Mouse (Mus musculus): ENCODE data around the gene Dcst1. TPM values are rescaled to one million over a fixed set of nuclear protein-coding genes. Genes with fewer than 3 reads are reported as not detected.
A peak's percentile ranks its signal among the peaks of the same experiment; 100 is the strongest.

Dcst1 gene
- polyA plus RNA-seq, 1 experiment = not detected

GRCm38 (mm10) chr3:89316833-89317232 lies 48.2 kb downstream of the Dcst1 start:
- 0 out of 2 replicates have a peak overlapping the region, but pooled peaks have one; percentile 12 for H3K4me3 ChIP-seq (ENCODE audit: insufficient read depth, low read depth, low read length)
- 0% methylated on average over 4 of the region's 4 CpGs for WGBS
- H3K4me1 ChIP-seq (ENCODE audit: control insufficient read depth, insufficient read depth, low read length) = peaks cover 65% of the 10 kb centered on the region
- peak overlapping the region; percentile 63 for H3K27ac ChIP-seq (ENCODE audit: insufficient read depth, low read depth, low read length)
- TF ChIP-seq CTCF (IDR thresholded peaks at IDR 0.05; ENCODE audit: insufficient read depth, low read depth, low read length) (peak; percentile 77), POLR2A (IDR thresholded peaks at IDR 0.05; ENCODE audit: insufficient read depth, low read depth, low read length) (no peak)

GRCm38 (mm10) chr3:89315930-89316831 lies 48.9 kb downstream of the Dcst1 start:
- Histone ChIP-seq H3K4me1 (ENCODE audit: control insufficient read depth, insufficient read depth, low read length) (peaks cover 61% of the 10 kb centered on the region), H3K27ac (ENCODE audit: insufficient read depth, low read depth, low read length) (no peak overlapping the region), H3K4me3 (ENCODE audit: insufficient read depth, low read depth, low read length) (no peak overlapping the region)
- TF ChIP-seq CTCF (IDR thresholded peaks at IDR 0.05; ENCODE audit: insufficient read depth, low read depth, low read length) (0 out of 2 replicates have a peak, but pooled peaks have one; percentile 3), POLR2A (IDR thresholded peaks at IDR 0.05; ENCODE audit: insufficient read depth, low read depth, low read length) (no peak)
- WGBS = 15% methylated on average over 40 of the region's 40 CpGs

GRCm38 (mm10) chr3:89315195-89315929 lies 49.7 kb downstream of the Dcst1 start:
- H3K4me3 ChIP-seq (ENCODE audit: insufficient read depth, low read depth, low read length) = peak overlapping the region; percentile 35
- peak; percentile 76 for TF ChIP-seq CTCF (IDR thresholded peaks at IDR 0.05; ENCODE audit: insufficient read depth, low read depth, low read length)
- TF ChIP-seq POLR2A (IDR thresholded peaks at IDR 0.05; ENCODE audit: insufficient read depth, low read depth, low read length) = 0 out of 2 replicates have a peak, but pooled peaks have one; percentile 7
- peaks cover 53% of the 10 kb centered on the region for H3K4me1 ChIP-seq (ENCODE audit: control insufficient read depth, insufficient read depth, low read length)
- H3K27ac ChIP-seq (ENCODE audit: insufficient read depth, low read depth, low read length) = peak overlapping the region; percentile 79
- WGBS = 7% methylated on average over 26 of the region's 26 CpGs

- 27% methylated on average over 2 of the region's 2 CpGs for whole genome bisulfite sequencing
- TF ChIP-seq CTCF (IDR thresholded peaks at IDR 0.05; ENCODE audit: insufficient read depth, low read depth, low read length) (no peak), POLR2A (IDR thresholded peaks at IDR 0.05; ENCODE audit: insufficient read depth, low read depth, low read length) (no peak)
- peak overlapping the region; percentile 79 for H3K27ac ChIP-seq (ENCODE audit: insufficient read depth, low read depth, low read length)
- peak overlapping the region; percentile 35 for H3K4me3 ChIP-seq (ENCODE audit: insufficient read depth, low read depth, low read length)
- H3K4me1 ChIP-seq (ENCODE audit: control insufficient read depth, insufficient read depth, low read length) = peaks cover 47% of the 10 kb centered on the region
Observed at GRCm38 (mm10) chr3:89314791-89315190, 50.3 kb downstream of the Dcst1 start.

GRCm38 (mm10) chr3:89314340-89314739 lies 50.7 kb downstream of the Dcst1 start:
- Histone ChIP-seq H3K4me1 (ENCODE audit: control insufficient read depth, insufficient read depth, low read length) (peaks cover 43% of the 10 kb centered on the region), H3K4me3 (ENCODE audit: insufficient read depth, low read depth, low read length) (no peak overlapping the region), H3K27ac (ENCODE audit: insufficient read depth, low read depth, low read length) (no peak overlapping the region)
- TF ChIP-seq POLR2A (IDR thresholded peaks at IDR 0.05; ENCODE audit: insufficient read depth, low read depth, low read length) (no peak), CTCF (IDR thresholded peaks at IDR 0.05; ENCODE audit: insufficient read depth, low read depth, low read length) (no peak)
- WGBS = 77% methylated on average over 5 of the region's 5 CpGs

GRCm38 (mm10) chr3:89308089-89308488 lies 57.0 kb downstream of the Dcst1 start:
- WGBS = 4% methylated on average over 9 of the region's 9 CpGs
- H3K4me3 ChIP-seq (ENCODE audit: insufficient read depth, low read depth, low read length) = no peak overlapping the region
- no peak overlapping the region for H3K27ac ChIP-seq (ENCODE audit: insufficient read depth, low read depth, low read length)
- no peak for TF ChIP-seq POLR2A (IDR thresholded peaks at IDR 0.05; ENCODE audit: insufficient read depth, low read depth, low read length)
- peak; percentile 72 for TF ChIP-seq CTCF (IDR thresholded peaks at IDR 0.05; ENCODE audit: insufficient read depth, low read depth, low read length)
- H3K4me1 ChIP-seq (ENCODE audit: control insufficient read depth, insufficient read depth, low read length) = peaks cover 10% of the 10 kb centered on the region

DNA sequence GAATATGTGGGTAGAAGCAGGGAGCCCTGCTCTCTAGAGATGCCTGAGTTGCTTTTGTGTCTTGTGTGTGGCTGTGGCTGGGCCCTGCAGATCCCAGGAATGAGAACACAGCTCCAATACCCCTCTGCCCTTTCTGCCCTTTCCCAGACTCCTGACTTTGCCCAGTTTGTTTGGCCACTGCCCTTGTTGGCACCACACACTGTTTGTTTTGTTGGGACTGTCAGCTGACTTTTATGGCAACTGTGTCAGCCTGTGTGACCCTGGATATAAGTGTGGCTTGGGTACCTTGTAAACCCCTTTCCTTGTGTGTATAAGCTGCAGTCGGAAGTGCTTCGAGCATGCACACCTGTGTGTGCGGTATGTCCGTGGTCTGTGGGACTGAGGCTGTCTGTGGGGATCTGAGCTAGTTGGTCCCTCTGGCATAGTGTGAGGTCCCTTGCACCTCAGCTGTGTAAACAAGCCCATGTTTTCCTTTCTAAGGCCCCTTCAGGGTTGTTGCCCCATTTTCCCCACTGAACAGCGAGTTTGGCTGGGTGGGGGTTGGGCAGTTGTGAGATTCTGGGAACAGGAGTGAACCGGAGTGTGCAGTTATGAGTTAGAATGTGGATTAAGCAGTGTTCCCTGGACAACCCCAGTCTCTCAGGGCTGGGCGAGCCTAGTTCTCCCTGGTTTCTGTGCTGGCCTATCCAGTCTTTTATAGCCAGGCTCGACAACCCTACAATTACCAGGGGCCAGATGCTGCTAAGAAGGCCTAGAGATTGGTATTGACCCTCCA lies 59.3 kb downstream of the Dcst1 start:
- 79% methylated on average over 8 of the region's 8 CpGs for WGBS
- no peak overlapping the region for H3K27ac ChIP-seq (ENCODE audit: insufficient read depth, low read depth, low read length)
- peaks cover 10% of the 10 kb centered on the region for H3K4me1 ChIP-seq (ENCODE audit: control insufficient read depth, insufficient read depth, low read length)
- TF ChIP-seq POLR2A (IDR thresholded peaks at IDR 0.05; ENCODE audit: insufficient read depth, low read depth, low read length) = no peak
- TF ChIP-seq CTCF (IDR thresholded peaks at IDR 0.05; ENCODE audit: insufficient read depth, low read depth, low read length) = no peak
- H3K4me3 ChIP-seq (ENCODE audit: insufficient read depth, low read depth, low read length) = no peak overlapping the region

GRCm38 (mm10) chr3:89305105-89305504 lies 59.9 kb downstream of the Dcst1 start:
- H3K4me3 ChIP-seq (ENCODE audit: insufficient read depth, low read depth, low read length) = no peak overlapping the region
- peaks cover 10% of the 10 kb centered on the region for H3K4me1 ChIP-seq (ENCODE audit: control insufficient read depth, insufficient read depth, low read length)
- no peak overlapping the region for H3K27ac ChIP-seq (ENCODE audit: insufficient read depth, low read depth, low read length)
- TF ChIP-seq POLR2A (IDR thresholded peaks at IDR 0.05; ENCODE audit: insufficient read depth, low read depth, low read length) (no peak), CTCF (IDR thresholded peaks at IDR 0.05; ENCODE audit: insufficient read depth, low read depth, low read length) (no peak)
- 78% methylated on average over 4 of the region's 4 CpGs for WGBS
